Mouse (Mus musculus) G1E-ER4 (cell line): Measurements from ENCODE around the gene Ubxn1. TPM values are rescaled to one million over a fixed set of nuclear protein-coding genes. Genes with fewer than 3 reads are reported as not detected.

Source experiments
- GATA1 ChIP-seq: IDR thresholded peaks from one replicate; pipeline ENCODE4 v1.8.0; 2012; ENCODE audit warnings: low read length, inconsistent platforms
- polyA plus RNA-seq: library from polyadenylated mRNA; stranded (reverse); fragments of >175 nt; gene quantifications from 2 replicates; pipeline ENCODE4 v1.2.3, GENCODE M21; 2012

Gene Ubxn1
- polyA plus RNA-seq, 1 experiment, result 262 TPM

DNA sequence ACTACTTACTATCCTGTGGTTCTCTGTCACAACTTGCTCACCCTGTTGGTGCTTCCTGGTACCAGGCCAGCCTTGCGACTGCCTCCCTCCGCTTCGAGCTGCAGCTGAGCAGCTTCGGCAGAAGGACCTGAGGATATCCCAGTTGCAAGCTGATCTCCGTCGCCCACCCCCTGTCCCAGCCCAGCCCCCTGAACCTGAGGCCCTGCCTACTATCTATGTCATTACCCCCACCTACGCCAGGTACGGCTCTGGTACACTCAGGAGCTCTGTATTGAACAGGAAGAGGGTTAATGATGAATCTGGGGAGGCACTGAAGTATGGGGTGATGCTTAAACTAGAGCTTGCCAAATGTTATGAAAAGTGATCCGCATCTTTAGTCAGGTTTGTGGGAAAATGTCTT, 50.4 kb downstream of the Ubxn1 start:
- no peak for TF ChIP-seq GATA1

Other genes with a start within 250 kb of the Ubxn1 start
- gene Chrm1, start 207.7 kb upstream of the Ubxn1 start, polyA plus RNA-seq, result 0.02 and 0.12 TPM in 2 replicates
- gene Slc3a2, start 148.1 kb upstream of the Ubxn1 start, polyA plus RNA-seq, result 180 and 242 TPM in 2 replicates
- 45.8 and 52.0 TPM in 2 replicates for gene Wdr74, start 135.7 kb upstream of the Ubxn1 start, polyA plus RNA-seq
- gene 1700092M07Rik, start 130.8 kb upstream of the Ubxn1 start, polyA plus RNA-seq, result 1.8 and 2.1 TPM in 2 replicates
- gene Stx5a, start 130.1 kb upstream of the Ubxn1 start, polyA plus RNA-seq, result 13.4 and 17.1 TPM in 2 replicates
- gene Nxf1, start 114.4 kb upstream of the Ubxn1 start, polyA plus RNA-seq, result 23.2 and 29.3 TPM in 2 replicates
- gene Tmem223, start 100.5 kb upstream of the Ubxn1 start, polyA plus RNA-seq, result 3.6 and 4.5 TPM in 2 replicates
- 50.4 and 51.8 TPM in 2 replicates for gene Tmem179b, start 97.0 kb upstream of the Ubxn1 start, polyA plus RNA-seq
- 42.9 and 51.9 TPM in 2 replicates for gene Taf6l, start 85.1 kb upstream of the Ubxn1 start, polyA plus RNA-seq
- 8.1 and 8.9 TPM in 2 replicates for gene Polr2g, start 72.9 kb upstream of the Ubxn1 start, polyA plus RNA-seq
- 1.4 and 1.9 TPM in 2 replicates for gene Zbtb3, start 68.9 kb upstream of the Ubxn1 start, polyA plus RNA-seq
- gene Ttc9c, start 52.2 kb upstream of the Ubxn1 start, polyA plus RNA-seq, result 2.1 and 3.1 TPM in 2 replicates
- 100 and 147 TPM in 2 replicates for gene Hnrnpul2, start 51.5 kb upstream of the Ubxn1 start, polyA plus RNA-seq
- gene AC129217.1, start 41.7 kb upstream of the Ubxn1 start, polyA plus RNA-seq, result 110 and 157 TPM in 2 replicates
- gene Bscl2, start 34.0 kb upstream of the Ubxn1 start, polyA plus RNA-seq, result 9.4 and 10.6 TPM in 2 replicates
- not detected in 2 replicates for gene Gng3, start 32.3 kb upstream of the Ubxn1 start, polyA plus RNA-seq
- gene Lrrn4cl, start 20.7 kb upstream of the Ubxn1 start, polyA plus RNA-seq, result not detected in 2 replicates
- 63.4 and 71.1 TPM in 2 replicates for gene Uqcc3, start 9.4 kb downstream of the Ubxn1 start, polyA plus RNA-seq
- 0.46 and 0.48 TPM in 2 replicates for gene Lbhd1, start 12.2 kb downstream of the Ubxn1 start, polyA plus RNA-seq
- not detected in 2 replicates for gene Gm49403, start 12.4 kb downstream of the Ubxn1 start, polyA plus RNA-seq
- gene 1810009A15Rik, start 17.4 kb downstream of the Ubxn1 start, polyA plus RNA-seq, result 63.6 and 93.2 TPM in 2 replicates
- gene Gm49416, start 17.4 kb downstream of the Ubxn1 start, polyA plus RNA-seq, result 12.7 and 33.2 TPM in 2 replicates
- 50.3 and 53.9 TPM in 2 replicates for gene Ints5, start 21.5 kb downstream of the Ubxn1 start, polyA plus RNA-seq
- 45.9 and 48.4 TPM in 2 replicates for gene Ganab, start 26.6 kb downstream of the Ubxn1 start, polyA plus RNA-seq
- 110 and 120 TPM in 2 replicates for gene B3gat3, start 48.9 kb downstream of the Ubxn1 start, polyA plus RNA-seq
- gene Rom1, start 57.9 kb downstream of the Ubxn1 start, polyA plus RNA-seq, result 29.4 and 38.6 TPM in 2 replicates
- gene Eml3, start 58.1 kb downstream of the Ubxn1 start, polyA plus RNA-seq, result 100 and 115 TPM in 2 replicates
- 75.9 and 85.0 TPM in 2 replicates for gene Mta2, start 70.4 kb downstream of the Ubxn1 start, polyA plus RNA-seq
- gene Tut1, start 82.4 kb downstream of the Ubxn1 start, polyA plus RNA-seq, result 53.5 and 54.6 TPM in 2 replicates
- 60.0 and 221 TPM in 2 replicates for gene Eef1g, start 95.5 kb downstream of the Ubxn1 start, polyA plus RNA-seq
- gene Ahnak, start 117.8 kb downstream of the Ubxn1 start, polyA plus RNA-seq, result 0.31 and 1.3 TPM in 2 replicates
- gene Scgb1a1, start 216.5 kb downstream of the Ubxn1 start, polyA plus RNA-seq, result not detected in 2 replicates